Mouse (Mus musculus) frontal cortex, postnatal 25 days (tissue): ENCODE data around the gene Sft2d1.

Source experiments
- DNase-seq, 2 experiments: peaks; one replicate each; pipeline ENCODE4 v3.0.0; 2022; ENCODE audit warnings: low spot score in 2 of 2

Gene Sft2d1

GRCm38 (mm10) chr17:8310838-8311614, at the start of gene Sft2d1:
TSS of gene Sft2d1 (plus strand) at chr17:8311102.
- DNase-seq: peak; percentile 96 to 98

- DNase-seq: peak; percentile 16 to 47
Measured at GRCm38 (mm10) chr17:8264638-8265037, 46.3 kb upstream of the Sft2d1 start.

DNA sequence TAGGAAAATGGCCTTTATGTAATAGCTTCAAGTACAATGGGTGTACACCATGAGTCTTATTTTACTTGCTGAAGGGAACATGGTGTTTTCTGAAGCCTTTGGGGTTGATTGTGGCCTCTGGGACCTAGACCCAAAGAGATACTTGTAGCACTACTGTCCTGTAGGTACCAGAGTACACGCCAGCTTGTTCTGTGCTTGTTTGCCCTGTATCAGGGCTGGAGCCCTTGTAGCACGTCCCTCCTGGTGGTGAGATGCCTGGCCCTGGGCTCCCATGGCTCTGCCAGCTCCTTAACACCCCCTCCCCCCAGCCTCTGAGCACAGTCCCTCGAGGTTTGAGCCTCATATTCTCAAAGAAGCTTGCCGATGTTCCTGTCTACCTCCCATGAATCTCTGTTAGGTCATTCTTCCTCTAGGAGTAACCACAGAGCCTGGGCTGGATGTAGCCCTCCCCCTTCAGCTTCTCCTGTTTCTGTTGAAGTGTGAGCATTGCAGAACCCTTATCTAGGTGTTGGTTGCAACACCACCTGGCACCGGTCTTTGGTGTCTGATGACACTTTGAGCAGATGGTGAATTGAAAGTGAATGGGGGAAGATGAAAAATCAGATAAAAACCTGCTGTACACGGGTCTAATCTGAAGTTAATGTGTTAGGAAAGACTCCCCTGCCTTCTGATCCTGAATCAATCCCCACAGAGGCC, 38.7 kb upstream of the Sft2d1 start:
- no peak for DNase-seq

- DNase-seq: no peak
Measured at GRCm38 (mm10) chr17:8272951-8273350, 38.0 kb upstream of the Sft2d1 start.

DNA sequence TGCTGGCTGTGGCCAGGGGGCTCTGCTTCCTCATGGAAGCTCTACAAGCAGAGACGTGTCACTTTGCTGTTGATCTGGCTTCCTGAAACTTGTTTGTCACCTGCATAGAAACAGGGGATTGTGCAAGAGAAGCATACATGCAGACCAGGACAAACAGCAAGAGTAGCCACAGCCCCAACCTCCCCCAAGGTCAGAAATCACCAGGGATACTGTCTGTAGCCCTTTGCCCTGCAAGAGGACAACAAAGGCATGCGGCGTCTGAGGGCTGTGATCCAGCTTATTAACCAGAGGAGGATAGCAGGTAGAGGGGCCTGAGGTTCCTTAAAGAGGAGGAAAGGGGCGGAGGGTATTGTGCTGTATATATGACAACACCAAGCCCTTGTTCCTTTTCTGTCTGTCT, 34.8 kb upstream of the Sft2d1 start:
- no peak for DNase-seq

DNA sequence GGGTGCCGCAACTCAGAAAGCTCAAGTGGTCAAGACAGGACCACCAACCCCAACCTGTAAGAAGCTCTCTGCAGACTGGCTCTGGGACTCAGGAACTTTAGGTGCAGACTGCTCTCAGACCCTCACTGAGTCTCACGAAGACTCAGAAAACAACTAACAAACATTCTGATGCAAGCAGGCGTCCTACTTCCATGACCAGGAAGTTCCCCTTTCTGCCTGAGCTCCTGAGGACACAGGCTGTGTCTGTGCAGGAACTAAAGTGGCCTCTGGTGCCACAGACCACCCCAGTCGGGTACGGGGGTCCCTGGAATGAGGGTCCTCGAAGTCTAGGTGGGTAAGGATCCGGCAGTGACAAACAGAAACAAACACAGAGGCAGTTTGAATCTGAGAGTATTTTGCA, 34.2 kb upstream of the Sft2d1 start:
- no peak for DNase-seq

- DNase-seq: no peak
Measured at GRCm38 (mm10) chr17:8277266-8277665, 33.6 kb upstream of the Sft2d1 start.

- no peak for DNase-seq
Measured at GRCm38 (mm10) chr17:8278356-8278755, 32.5 kb upstream of the Sft2d1 start.

- DNase-seq: peak; percentile 20 to 83
Measured at GRCm38 (mm10) chr17:8282821-8283525, 27.9 kb upstream of the Sft2d1 start, which contains the start of gene Mpc1. TSS of gene Mpc1 (plus strand) at chr17:8282904.

- peak; percentile 90 to 92 for DNase-seq
Measured at GRCm38 (mm10) chr17:8283526-8284253, 27.2 kb upstream of the Sft2d1 start.

GRCm38 (mm10) chr17:8284254-8284661, 26.6 kb upstream of the Sft2d1 start:
- DNase-seq: peak in 1 of 2 experiments; percentile 19

DNA sequence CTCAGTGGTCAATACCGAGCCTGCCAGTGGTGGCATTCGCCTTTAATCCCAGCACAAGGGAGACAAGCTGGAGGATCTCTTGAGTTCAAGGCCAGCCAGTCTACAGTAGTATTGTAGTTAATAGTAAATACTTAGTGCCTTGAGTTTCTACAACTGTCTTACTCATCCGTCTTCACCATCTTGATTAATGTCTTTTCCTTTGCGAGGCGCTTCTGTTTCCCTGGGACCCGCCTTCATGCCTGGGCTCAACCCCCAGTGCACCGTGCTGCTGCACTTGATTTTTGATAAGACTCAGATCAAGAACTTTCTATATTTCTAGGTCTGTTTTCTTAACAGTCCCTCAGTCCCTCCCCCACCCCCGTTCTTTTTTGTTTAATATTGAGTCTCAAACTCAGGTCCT, 25.8 kb upstream of the Sft2d1 start:
- no peak for DNase-seq

GRCm38 (mm10) chr17:8286987-8287386, 23.9 kb upstream of the Sft2d1 start:
- DNase-seq: no peak

- DNase-seq: no peak
Measured at GRCm38 (mm10) chr17:8289993-8290679, 20.8 kb upstream of the Sft2d1 start.

DNA sequence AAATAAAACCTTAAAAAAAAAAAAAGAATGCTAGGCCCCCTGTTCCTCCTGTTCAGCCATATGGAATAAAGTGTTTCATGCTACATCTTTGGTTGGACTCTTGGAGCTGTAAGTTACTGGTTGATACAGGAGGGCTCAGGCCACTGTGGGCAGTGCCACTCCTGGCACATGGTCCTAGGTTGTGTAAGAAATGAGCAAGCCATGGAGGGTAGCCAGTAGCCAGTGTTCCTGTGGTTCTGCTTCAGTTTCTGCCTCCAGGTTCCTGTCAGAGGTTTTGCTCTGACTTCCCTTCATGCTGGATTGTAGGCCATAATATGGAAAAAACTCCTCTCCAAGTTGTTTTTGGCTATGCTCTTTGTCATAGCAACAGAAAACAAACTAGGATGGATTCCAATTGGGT, 20.2 kb upstream of the Sft2d1 start:
- DNase-seq: no peak

DNA sequence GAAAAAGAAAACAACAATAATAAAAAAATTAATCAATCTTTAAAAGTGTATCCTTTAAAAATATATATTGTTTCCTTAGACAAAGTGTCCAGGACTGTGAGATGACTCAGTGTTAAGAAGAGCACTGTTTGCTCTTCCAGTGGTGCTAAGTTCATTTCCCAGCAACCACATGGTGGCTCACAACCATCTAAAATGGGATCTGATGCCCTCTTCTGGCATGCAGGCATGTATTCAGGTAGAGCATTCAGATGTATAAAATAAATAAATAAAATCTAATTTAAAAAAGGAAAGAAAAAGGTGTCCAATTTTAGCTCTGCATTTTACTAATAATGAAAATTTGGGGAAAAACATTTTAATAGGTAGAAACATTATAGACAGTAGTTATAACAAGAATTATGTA, 15.1 kb upstream of the Sft2d1 start:
- DNase-seq: no peak

- DNase-seq: no peak
Measured at GRCm38 (mm10) chr17:8296313-8296844, 14.5 kb upstream of the Sft2d1 start.

DNA sequence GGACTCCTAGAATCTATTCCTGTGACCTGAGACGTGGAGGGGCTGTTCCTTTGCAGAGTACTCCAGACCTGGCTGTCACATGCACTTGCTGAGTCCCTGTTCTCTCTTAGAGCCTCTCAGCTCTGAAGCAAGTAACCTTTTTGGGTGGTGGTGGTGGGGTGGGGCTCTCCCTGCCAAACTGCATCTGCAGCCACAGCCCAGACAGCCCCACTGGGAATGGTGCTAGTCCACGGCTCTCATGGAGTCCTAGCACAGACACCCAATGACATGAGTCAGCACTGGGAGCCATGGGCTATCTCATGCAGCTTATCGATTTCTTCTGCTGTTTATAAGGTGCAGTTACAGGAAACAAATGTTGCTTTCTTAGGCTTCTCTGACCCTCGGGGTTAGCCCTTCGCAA, 13.2 kb upstream of the Sft2d1 start:
- DNase-seq: no peak

- no peak for DNase-seq
Measured at GRCm38 (mm10) chr17:8298281-8298680, 12.6 kb upstream of the Sft2d1 start.

- DNase-seq: no peak
Measured at GRCm38 (mm10) chr17:8299524-8299923, 11.4 kb upstream of the Sft2d1 start.

- DNase-seq: no peak
Measured at GRCm38 (mm10) chr17:8301515-8301914, 9.4 kb upstream of the Sft2d1 start.
